Mouse (Mus musculus) cerebellum, adult 2 months (tissue): ENCODE results near the gene Trmt1.

Experiments used
- CTCF ChIP-seq: fragments of 200-500 bp; IDR thresholded peaks from 2 replicates; pipeline ENCODE4 v1.5.1; 2011; ENCODE audit warnings: low read depth, mild to moderate bottlenecking, control low read depth, low read length, moderate library complexity, borderline replicate concordance; ENCODE audit not compliant: insufficient read depth
- POLR2A ChIP-seq: fragments of 200-500 bp; IDR thresholded peaks from 2 replicates; pipeline ENCODE4 v1.6.1; 2011; ENCODE audit warnings: low read length, control low read depth, borderline replicate concordance; ENCODE audit not compliant: insufficient read depth

- no peak for TF ChIP-seq CTCF
- TF ChIP-seq POLR2A = no peak
Observed at GRCm38 (mm10) chr8:84735597-84735996, 49.5 kb downstream of the Trmt1 start.
